Mouse (Mus musculus) adrenal gland, adult (tissue): ENCODE data around the gene Eri3.

Experiments used
- DNase-seq, 2 experiments: peaks; one replicate each; pipeline ENCODE4 v3.0.0; 2022 to 2023; ENCODE audit warnings: low spot score in 1 of 2; ENCODE audit not compliant: inconsistent age in 2 of 2

Gene Eri3

GRCm38 (mm10) chr4:117570964-117571363, 20.8 kb downstream of the Eri3 start:
- DNase-seq = no peak

DNA sequence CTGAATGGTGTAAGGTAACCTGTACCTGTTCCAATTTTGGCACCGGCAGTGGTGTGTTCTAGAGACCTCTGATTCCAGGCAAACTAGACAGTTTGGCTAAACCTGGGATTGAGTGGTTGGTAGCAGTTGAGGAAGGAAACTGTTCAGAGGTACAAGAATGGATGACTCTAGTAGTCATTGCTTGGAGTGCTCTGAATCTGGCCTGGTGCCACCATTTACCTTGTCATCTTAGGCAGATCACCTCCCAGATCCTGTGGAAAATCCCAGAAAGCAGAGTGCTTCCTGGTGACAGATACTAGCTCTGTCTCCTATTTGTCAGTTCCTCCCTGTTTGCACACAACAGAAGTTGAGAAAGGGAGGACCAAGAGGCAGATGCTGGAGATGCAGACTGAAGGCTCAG, 27.4 kb downstream of the Eri3 start:
- DNase-seq = no peak

DNA sequence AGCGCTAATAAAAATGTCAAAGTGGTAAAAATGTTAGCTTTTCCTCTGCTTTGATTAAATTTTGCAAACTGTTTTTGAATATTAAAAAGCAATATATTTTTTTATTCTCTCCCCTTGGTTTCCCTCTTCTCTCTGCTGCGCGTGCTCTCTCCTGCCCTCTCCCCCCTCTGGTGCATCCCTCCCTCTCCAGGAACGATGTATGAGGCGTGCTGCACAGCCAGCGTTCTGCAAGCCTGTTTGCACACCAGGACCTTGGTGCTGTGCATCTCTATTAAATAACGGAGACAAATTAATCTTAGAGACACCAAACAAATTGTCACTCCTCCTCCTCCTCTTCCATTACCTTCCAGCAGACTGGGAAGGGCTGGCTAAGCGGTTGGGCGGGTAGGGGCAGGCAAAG, 31.5 kb downstream of the Eri3 start:
- no peak for DNase-seq

- DNase-seq = no peak
Measured at GRCm38 (mm10) chr4:117585995-117586394, 35.8 kb downstream of the Eri3 start.

GRCm38 (mm10) chr4:117587447-117587846, 37.3 kb downstream of the Eri3 start:
- DNase-seq = no peak

GRCm38 (mm10) chr4:117589081-117589660, 39.0 kb downstream of the Eri3 start:
- no peak for DNase-seq

DNA sequence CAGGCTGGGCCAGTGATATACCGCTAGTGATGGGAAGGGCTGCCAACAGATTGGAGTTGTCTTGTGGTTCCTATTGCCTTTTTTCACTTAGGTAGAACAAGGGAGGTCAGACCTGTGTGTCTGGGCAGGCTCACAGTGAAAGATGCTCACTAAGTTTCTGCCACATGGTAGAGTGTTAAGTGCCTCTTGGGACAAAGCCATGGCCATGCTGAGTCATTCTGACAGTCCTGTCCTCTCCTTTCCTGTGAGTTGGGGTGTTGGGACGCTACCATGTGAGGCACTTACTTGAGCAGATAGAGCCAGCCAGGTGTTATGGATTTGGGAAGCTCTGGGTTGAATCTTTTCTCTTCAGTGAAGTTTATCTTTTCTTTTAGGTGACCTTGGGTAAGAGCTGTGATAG, 40.6 kb downstream of the Eri3 start:
- DNase-seq = peak; percentile 24 to 67

DNA sequence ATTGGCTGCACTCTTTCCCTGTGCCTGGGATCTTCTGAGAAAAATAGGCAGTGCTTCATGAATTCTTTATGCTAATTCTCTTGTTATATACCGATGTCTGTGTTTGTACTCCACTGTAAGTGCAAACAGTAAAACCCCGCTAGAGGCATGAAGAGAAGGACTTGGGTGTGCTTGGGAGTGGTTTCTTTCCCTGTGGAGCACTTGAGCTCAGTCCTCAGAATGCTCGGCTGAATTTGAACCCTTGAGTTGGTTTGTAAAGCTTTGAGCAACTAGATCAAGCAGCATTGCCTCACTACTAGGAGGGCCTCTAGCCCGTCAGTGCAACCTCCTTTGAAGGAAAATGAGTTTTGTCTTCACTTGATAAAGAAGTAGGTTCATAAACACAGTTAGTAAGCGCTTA, 42.0 kb downstream of the Eri3 start:
- DNase-seq = no peak

DNA sequence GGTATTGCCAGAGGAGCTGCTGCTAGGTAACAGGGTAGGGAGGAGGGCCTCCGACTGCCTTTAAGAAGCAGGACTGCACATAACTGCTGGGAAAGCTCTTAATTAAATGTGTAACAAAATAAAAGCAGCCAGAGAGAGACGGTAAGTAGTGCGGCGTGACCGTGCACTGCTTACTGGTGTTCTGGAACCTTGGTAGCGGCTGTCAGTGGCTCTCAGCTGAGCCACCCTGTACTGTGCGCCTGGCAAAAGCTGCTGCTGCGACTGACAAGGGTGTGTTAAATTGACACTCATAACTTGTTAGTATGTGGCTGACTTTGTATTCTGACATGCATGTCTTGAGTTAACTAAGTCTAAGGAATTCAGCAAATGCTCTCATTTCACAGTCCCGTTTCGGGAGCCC, 45.1 kb downstream of the Eri3 start:
- no peak for DNase-seq

DNA sequence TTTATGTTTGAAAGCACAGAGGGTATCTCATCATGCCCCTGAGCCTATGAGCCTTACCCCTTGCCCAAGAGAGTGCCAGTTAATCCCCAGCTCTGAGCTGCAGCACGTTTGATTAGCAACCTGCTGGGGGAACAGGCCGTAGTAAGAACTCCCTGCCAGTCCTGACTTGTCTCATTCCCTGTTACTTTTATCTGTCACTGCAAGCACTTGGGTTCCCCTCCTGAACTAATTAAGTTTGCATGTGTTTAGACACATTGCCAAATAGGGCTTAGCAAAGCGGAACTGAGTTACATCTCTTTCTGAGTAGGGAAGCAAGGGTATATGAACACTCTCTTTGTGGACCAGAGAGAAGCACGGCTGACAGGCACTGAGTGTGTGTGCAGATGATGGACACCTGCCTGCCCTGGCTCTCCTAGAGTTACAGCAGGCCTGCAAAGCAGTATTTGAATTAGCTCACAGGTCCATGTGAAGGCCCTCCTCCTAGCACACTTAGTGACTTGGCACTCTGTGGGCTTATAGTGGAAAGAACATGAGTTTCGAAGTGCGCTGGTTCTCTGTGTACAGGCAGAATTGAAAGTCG, 49.9 kb downstream of the Eri3 start:
- DNase-seq = no peak

DNA sequence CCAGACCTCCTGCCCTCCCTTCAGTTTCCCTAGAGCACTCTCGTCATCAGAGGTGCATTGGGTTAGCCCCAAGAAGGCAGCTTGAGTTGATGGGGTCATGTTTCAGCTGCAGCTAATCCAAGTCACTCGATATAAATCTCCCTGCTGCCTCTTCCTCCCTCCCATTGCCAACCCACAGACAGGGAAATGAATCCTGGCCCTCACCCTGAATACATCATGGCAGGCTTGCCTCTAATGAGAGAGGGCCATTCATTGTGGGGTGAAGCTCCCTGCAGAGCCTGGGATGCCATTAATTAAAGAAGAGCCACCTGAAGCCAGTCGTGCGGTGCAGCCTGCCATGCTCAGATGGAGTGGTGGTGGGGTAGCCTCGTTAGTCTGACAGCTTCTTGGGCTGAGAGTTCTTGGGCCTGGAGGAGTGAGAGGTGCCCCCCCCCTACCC, 51.2 kb downstream of the Eri3 start:
- no peak for DNase-seq

DNA sequence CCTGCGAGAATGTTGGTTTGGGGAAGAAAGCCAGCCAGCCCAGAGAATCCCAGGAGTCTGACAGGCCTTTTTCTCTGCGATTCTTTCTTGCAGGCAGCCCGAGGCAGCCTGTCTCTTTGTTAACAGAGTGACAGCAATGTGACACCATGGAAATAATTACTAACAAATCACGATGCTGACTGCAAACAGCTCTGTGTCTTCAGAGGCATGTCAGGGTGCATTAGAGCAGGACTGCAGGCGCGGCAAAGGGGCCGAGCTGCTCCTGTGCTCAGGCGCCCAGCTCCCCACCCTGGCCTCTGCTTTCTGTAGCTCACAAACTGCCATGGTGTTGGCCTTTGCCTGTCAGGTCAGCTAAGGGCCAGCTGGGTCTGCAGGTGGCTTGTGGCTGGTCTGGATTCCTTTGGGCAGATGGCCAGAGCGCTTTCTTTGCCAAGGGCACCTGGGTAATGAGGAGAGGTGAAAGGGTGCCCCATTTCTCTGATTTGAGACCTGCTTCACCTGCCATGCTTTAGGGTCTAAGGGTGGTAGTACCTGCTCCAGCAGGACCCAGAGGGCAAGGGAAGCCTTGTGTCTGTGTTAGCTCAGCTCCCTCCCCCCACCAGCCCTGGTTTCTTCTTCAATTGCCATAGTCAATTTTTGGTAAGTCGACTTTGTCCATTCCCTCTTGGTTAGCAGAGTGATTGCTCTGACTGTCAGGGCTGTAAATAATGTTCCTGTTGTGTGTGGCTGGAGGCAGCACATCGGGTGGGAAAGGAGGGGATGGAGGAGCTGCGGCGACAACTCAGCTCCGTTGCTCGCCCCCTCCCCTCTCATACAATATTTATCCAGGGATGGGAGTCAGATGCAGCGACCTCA, 55.2 kb downstream of the Eri3 start:
- DNase-seq = no peak

- no peak for DNase-seq
Measured at GRCm38 (mm10) chr4:117605954-117606227, 55.7 kb downstream of the Eri3 start.

GRCm38 (mm10) chr4:117606831-117607610, 56.9 kb downstream of the Eri3 start:
- DNase-seq = no peak

DNA sequence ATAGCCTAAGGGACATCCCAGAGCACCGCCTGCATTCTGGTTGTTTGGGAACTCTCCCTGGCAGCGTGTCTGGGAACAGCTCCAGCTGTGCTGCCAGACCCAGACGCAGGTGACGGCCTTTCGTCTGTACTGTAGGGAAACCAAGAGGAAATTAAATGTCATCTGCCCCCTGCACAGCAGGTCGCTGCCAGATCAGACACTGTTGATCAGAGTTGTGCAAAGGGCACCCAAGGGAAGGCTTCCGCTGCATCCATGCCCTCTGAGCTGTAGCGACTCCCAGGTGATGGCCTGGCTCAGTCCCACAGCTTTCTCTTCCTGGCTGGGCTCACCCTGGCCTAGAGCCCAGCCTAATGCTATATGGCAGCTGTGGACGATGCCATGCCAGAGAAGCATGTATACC, 58.1 kb downstream of the Eri3 start:
- peak; percentile 33 to 54 for DNase-seq

GRCm38 (mm10) chr4:117609371-117610039, 59.3 kb downstream of the Eri3 start:
- DNase-seq = no peak

GRCm38 (mm10) chr4:117611385-117611784, 61.2 kb downstream of the Eri3 start:
- no peak for DNase-seq

- no peak for DNase-seq
Measured at GRCm38 (mm10) chr4:117611814-117612213, 61.6 kb downstream of the Eri3 start.

DNA sequence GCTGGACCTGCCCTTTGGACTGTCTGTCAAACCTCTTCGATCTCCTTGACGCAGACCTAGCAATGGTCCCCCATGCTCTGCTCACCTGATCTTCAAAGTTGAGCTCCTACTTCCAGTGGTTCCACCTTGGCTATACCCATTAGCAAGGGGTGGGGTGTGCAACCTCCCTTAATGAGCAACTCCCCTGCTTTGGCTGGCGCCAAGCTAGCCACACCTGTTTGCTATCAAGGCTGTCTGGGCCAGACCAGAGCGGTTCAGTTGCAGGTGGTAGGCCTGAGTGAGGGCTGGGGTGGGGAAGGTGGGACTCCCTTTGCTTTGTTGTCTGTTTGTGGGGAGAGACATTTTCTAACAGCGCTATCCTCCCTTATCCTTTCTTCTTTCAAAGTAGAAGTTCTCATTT, 62.5 kb downstream of the Eri3 start:
- no peak for DNase-seq

- DNase-seq = no peak
Measured at GRCm38 (mm10) chr4:117613153-117613773, 63.1 kb downstream of the Eri3 start.

- DNase-seq = no peak
Measured at GRCm38 (mm10) chr4:117616600-117616999, 66.4 kb downstream of the Eri3 start.
